12 mouse cellular contexts compared by ENCODE assay signal in the genomic region with DNA sequence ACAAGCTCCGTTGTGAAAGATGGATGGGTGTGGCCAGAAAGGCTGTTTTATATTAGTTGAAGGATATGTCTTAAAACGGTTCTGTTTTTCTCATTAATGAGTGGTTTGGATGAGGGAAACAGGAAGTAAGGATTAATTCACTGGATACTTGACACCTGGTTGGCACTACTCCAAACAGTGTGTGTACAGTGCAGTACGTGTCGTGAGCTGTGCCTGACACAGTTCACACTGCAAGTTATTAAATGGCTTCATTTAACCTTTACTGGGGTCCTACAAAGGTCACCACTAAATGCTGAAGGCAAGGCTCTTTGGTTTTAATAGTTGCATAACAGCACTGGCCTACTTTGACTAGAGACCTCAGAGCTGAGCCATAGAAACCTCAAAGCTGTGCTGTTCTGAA. TPM values are rescaled to one million over a fixed set of nuclear protein-coding genes. Genes with fewer than 3 reads are reported as not detected.
DNase-seq lines count a peak whose midpoint lies in the region; ATAC-seq and TF ChIP-seq lines count a peak whose summit lies in the region.
"Had no signal": no experiment of that assay in that cellular context is flagged by ENCODE, and none has a peak within 500 bp of the region (broad histone marks: within the 10 kb centered on the region; RNA-seq: fewer than 3 reads in every experiment).

No protein-coding gene starts in this region.

- H3K4me3 ChIP-seq in heart, adult 2 months = no peak overlapping the region
- no peak overlapping the region for H3K4me3 ChIP-seq in heart, embryonic 10.5 days
- no peak overlapping the region for H3K4me3 ChIP-seq in lung, embryonic 15.5 days
- H3K4me3 ChIP-seq in stomach, embryonic 16.5 days (replicated peaks; ENCODE audit: low read length) = no peak overlapping the region
- H3K4me3 ChIP-seq: forebrain, embryonic 15.5 days had no signal

- no peak for TF ChIP-seq EP300 in heart, adult 2 months (IDR thresholded peaks at IDR 0.05; ENCODE audit: insufficient read depth, low read depth, low read length)

- no peak for TF ChIP-seq CTCF in heart, adult 2 months (IDR thresholded peaks at IDR 0.05)

- peak overlapping the region; percentile 21 for H3K27ac ChIP-seq in heart, adult 2 months
- no peak overlapping the region for H3K27ac ChIP-seq in heart, embryonic 10.5 days
- no peak overlapping the region for H3K27ac ChIP-seq in lung, embryonic 15.5 days
- H3K27ac ChIP-seq in stomach, embryonic 16.5 days (ENCODE audit: low read length) = no peak overlapping the region
- H3K27ac ChIP-seq: forebrain, embryonic 15.5 days; liver, embryonic 14.5 days had no signal

- DNase-seq in heart, adult 2 months = no peak
- DNase-seq in heart, embryonic 10.5 days (ENCODE audit: low spot score) = no peak
- DNase-seq in lung, postnatal 14 days = no peak
- peak; percentile 8 for DNase-seq in kidney, postnatal 14 days
- DNase-seq in left cerebral cortex, adult 18-20 months (ENCODE audit: low spot score in 2 of 2) = no peak
- DNase-seq in adrenal gland, postnatal 4 days (ENCODE audit: low spot score in 2 of 2) = no peak
- DNase-seq: cerebellum, postnatal 14 days had no signal

- peak; percentile 67; the same call in 1 of the 2 replicates for ATAC-seq in lung, embryonic 15.5 days (ENCODE audit: borderline replicate concordance, extremely low read depth, low FRiP score, low TSS enrichment)
- ATAC-seq in stomach, embryonic 16.5 days (ENCODE audit: insufficient read depth, low FRiP score) = peak; percentile 81; the same call in 1 of the 2 replicates
- ATAC-seq: forebrain, embryonic 15.5 days had no signal

- intact Hi-C loops in heart, adult 2 months (cut with DNase I) = no loop called here

- H3K9ac ChIP-seq in heart, adult 2 months (ENCODE audit: low read depth, low read length) = no peak overlapping the region
- no peak overlapping the region for H3K9ac ChIP-seq in lung, embryonic 15.5 days
- H3K9ac ChIP-seq in stomach, embryonic 16.5 days (ENCODE audit: low read length) = no peak overlapping the region
- H3K9ac ChIP-seq: forebrain, embryonic 15.5 days; liver, embryonic 14.5 days had no signal

- H3K4me2 ChIP-seq in lung, embryonic 15.5 days = no peak overlapping the region
- no peak overlapping the region for H3K4me2 ChIP-seq in stomach, embryonic 16.5 days (ENCODE audit: low read depth, low read length)
- H3K4me2 ChIP-seq: forebrain, embryonic 15.5 days had no signal

- no peaks in the 10 kb centered on the region for H3K27me3 ChIP-seq in heart, adult 2 months (ENCODE audit: control insufficient read depth, insufficient read depth, low read length)
- no peaks in the 10 kb centered on the region for H3K27me3 ChIP-seq in heart, embryonic 10.5 days (ENCODE audit: insufficient read depth, poor library complexity, severe bottlenecking)
- no peaks in the 10 kb centered on the region for H3K27me3 ChIP-seq in lung, embryonic 15.5 days
- H3K27me3 ChIP-seq in stomach, embryonic 16.5 days (ENCODE audit: control insufficient read depth, insufficient read depth, low read length) = no peaks in the 10 kb centered on the region
- H3K27me3 ChIP-seq: CH12.LX; forebrain, embryonic 15.5 days had no signal

- peaks cover 1% of the 10 kb centered on the region; the same call in 1 of the 2 replicates for H3K4me1 ChIP-seq in heart, adult 2 months (ENCODE audit: control insufficient read depth, insufficient read depth, low read length)
- peaks cover 11% of the 10 kb centered on the region; the same call in 1 of the 2 replicates for H3K4me1 ChIP-seq in heart, embryonic 10.5 days
- H3K4me1 ChIP-seq in lung, embryonic 15.5 days = peaks cover 4% of the 10 kb centered on the region
- H3K4me1 ChIP-seq in stomach, embryonic 16.5 days (ENCODE audit: control insufficient read depth, insufficient read depth, low read length) = peaks cover 5% of the 10 kb centered on the region; the same call in 1 of the 2 replicates
- H3K4me1 ChIP-seq: forebrain, embryonic 15.5 days had no signal

- WGBS in heart, adult 2 months = 18% methylated on average over 4 of the region's 4 CpGs
- WGBS in heart, embryonic 10.5 days = 41% methylated on average over 4 of the region's 4 CpGs
- 12% methylated on average over 4 of the region's 4 CpGs for WGBS in lung, embryonic 15.5 days
- 9% methylated on average over 4 of the region's 4 CpGs for WGBS in stomach, embryonic 16.5 days

- no peaks in the 10 kb centered on the region for H3K79me2 ChIP-seq in heart, adult 2 months (replicated peaks; ENCODE audit: control insufficient read depth, insufficient read depth, low read length)

- H3K36me3 ChIP-seq in heart, adult 2 months (ENCODE audit: control insufficient read depth, insufficient read depth, low read length) = no peaks in the 10 kb centered on the region; the same call in 1 of the 2 replicates
- H3K36me3 ChIP-seq in heart, embryonic 10.5 days = no peaks in the 10 kb centered on the region
- no peaks in the 10 kb centered on the region for H3K36me3 ChIP-seq in lung, embryonic 15.5 days
- H3K36me3 ChIP-seq in stomach, embryonic 16.5 days (ENCODE audit: control insufficient read depth, insufficient read depth, low read length) = no peaks in the 10 kb centered on the region
- H3K36me3 ChIP-seq: forebrain, embryonic 15.5 days had no signal

- no peaks in the 10 kb centered on the region for H3K9me3 ChIP-seq in heart, embryonic 10.5 days
- no peaks in the 10 kb centered on the region for H3K9me3 ChIP-seq in lung, embryonic 15.5 days
- no peaks in the 10 kb centered on the region for H3K9me3 ChIP-seq in stomach, embryonic 16.5 days (replicated peaks; ENCODE audit: control insufficient read depth, low read length)
- H3K9me3 ChIP-seq: forebrain, embryonic 15.5 days had no signal

- TF ChIP-seq POLR2A in heart, adult 2 months (IDR thresholded peaks at IDR 0.05; ENCODE audit: insufficient read depth, low read depth, low read length) = no peak

RNA-seq across cellular contexts. Expression of gene Slc38a11, which starts 18.7 kb away (rescaled TPM):
- total RNA-seq in heart, adult 2 months (2021) = 1 to 10 TPM; 1.3 to 1.4 TPM
- polyA plus RNA-seq in heart, adult 2 months (2012; rRNA removed) = 1.3 and 2.7 TPM in 2 replicates
- polyA plus RNA-seq in heart, embryonic 10.5 days (2016; fragmentation: Nextera tagmentation; extraction: Ambion mirVana) = 0.15 TPM in 1 of 2 replicates, not detected in the other
- polyA plus RNA-seq in lung, embryonic 15.5 days (2015; fragmentation: Nextera tagmentation; extraction: Ambion mirVana) = 0.32 TPM in 1 of 2 replicates, not detected in the other
- 0.40 and 0.62 TPM in 2 replicates for polyA plus RNA-seq in stomach, embryonic 16.5 days (2015; fragmentation: Nextera tagmentation; extraction: Ambion mirVana)
- total RNA-seq in left cerebral cortex, adult 18-20 months (2021) = 1 to 10 TPM; 1.7 TPM
- 10 to 100 TPM; 53.7 to 58.3 TPM for total RNA-seq in adrenal gland, postnatal 4 days (2021)
- total RNA-seq: CH12.LX had no signal
- polyA plus RNA-seq: liver, embryonic 14.5 days had no signal
